Mouse (Mus musculus) stomach, embryonic 14.5 days (tissue): ENCODE measurements at regions not wholly inside any gene's neighbourhood (a gene's known extent, or its start where the extent isn't known, plus 50 kb on each side); places are given as distances from the start of the nearest gene placed in this dataset.

Source experiments
- ATAC-seq: fragments of 200-750 bp; cut with Nextera tagmentation; 2 replicates; pipeline ENCODE4 v1.8.0; 2017; ENCODE audit warnings: low read depth, moderate TSS enrichment; ENCODE audit not compliant: insufficient number of reproducible peaks, insufficient read depth, low FRiP score
- H3K27ac ChIP-seq: fragments of 300-500 bp; sonication (generic); 2 replicates; pipeline ENCODE4 v1.5.1; 2014; ENCODE audit warnings: mild to moderate bottlenecking, low read length, moderate library complexity, mixed read lengths
- H3K27me3 ChIP-seq: fragments of 300-500 bp; sonication (generic); 2 replicates; pipeline ENCODE4 v1.6.1; 2014; ENCODE audit warnings: low read length, control low read depth, mixed read lengths; ENCODE audit not compliant: control insufficient read depth, insufficient read depth
- H3K36me3 ChIP-seq: fragments of 300-500 bp; sonication (generic); 2 replicates; pipeline ENCODE4 v1.6.1; 2014; ENCODE audit warnings: mild to moderate bottlenecking, control low read depth, low read length, moderate library complexity, mixed read lengths; ENCODE audit not compliant: control insufficient read depth, insufficient read depth
- H3K4me1 ChIP-seq: fragments of 300-500 bp; sonication (generic); 2 replicates; pipeline ENCODE4 v1.6.1; 2014; ENCODE audit warnings: low read length, control low read depth, mixed read lengths; ENCODE audit not compliant: control insufficient read depth, insufficient read depth
- H3K4me2 ChIP-seq: fragments of 300-500 bp; sonication (generic); replicated peaks from 2 replicates; pipeline ENCODE4 v1.6.1; 2014; ENCODE audit warnings: low read depth, low read length, control low read depth
- H3K4me3 ChIP-seq: fragments of 300-500 bp; sonication (generic); 2 replicates; pipeline ENCODE4 v1.5.1; 2014; ENCODE audit warnings: low read depth, low read length, control low read depth
- H3K9ac ChIP-seq: fragments of 300-500 bp; sonication (generic); replicated peaks from 2 replicates; pipeline ENCODE4 v1.6.1; 2014; ENCODE audit warnings: low read depth, mild to moderate bottlenecking, control low read depth, low read length, moderate library complexity, mixed read lengths
- H3K9me3 ChIP-seq: fragments of 300-500 bp; sonication (generic); 2 replicates; pipeline ENCODE4 v1.6.1; 2016; ENCODE audit warnings: low read depth, low read length, control low read depth; ENCODE audit not compliant: control insufficient read depth
- WGBS: fragments of 180-500 bp; shearing (Covaris S2); extraction: QIAGEN DNeasy Blood & Tissue Kit; methylation state at CpG from one replicate; pipeline ENCODE4 v1.1.7; 2014; 5-methylcytosine and 5-hydroxymethylcytosine counted together

GRCm38 (mm10) chr15:102802265-102802813 lies 80.4 kb upstream of the Calcoco1 start:
- no peaks in the 10 kb centered on the region for H3K36me3 ChIP-seq
- no peak overlapping the region for H3K4me2 ChIP-seq
- no peaks in the 10 kb centered on the region for H3K4me1 ChIP-seq
- no peak overlapping the region for H3K4me3 ChIP-seq
- no peak overlapping the region for H3K27ac ChIP-seq
- no peaks in the 10 kb centered on the region for H3K27me3 ChIP-seq
- no peak for ATAC-seq
- H3K9me3 ChIP-seq, result no peaks in the 10 kb centered on the region
- 61% methylated on average over 8 of the region's 8 CpGs for WGBS
- no peak overlapping the region for H3K9ac ChIP-seq

GRCm38 (mm10) chr15:102807353-102807752 lies 85.4 kb upstream of the Calcoco1 start:
- Histone ChIP-seq H3K9me3 (no peaks in the 10 kb centered on the region), H3K36me3 (no peaks in the 10 kb centered on the region), H3K4me3 (no peak overlapping the region), H3K27me3 (no peaks in the 10 kb centered on the region), H3K9ac (no peak overlapping the region), H3K4me2 (no peak overlapping the region), H3K27ac (no peak overlapping the region), H3K4me1 (no peaks in the 10 kb centered on the region)
- 65% methylated on average over 3 of the region's 3 CpGs for WGBS
- ATAC-seq, result no peak

- Histone ChIP-seq H3K9ac (no peak overlapping the region), H3K4me3 (no peak overlapping the region), H3K9me3 (no peaks in the 10 kb centered on the region), H3K36me3 (no peaks in the 10 kb centered on the region), H3K4me1 (no peaks in the 10 kb centered on the region), H3K27ac (no peak overlapping the region), H3K27me3 (no peaks in the 10 kb centered on the region), H3K4me2 (no peak overlapping the region)
- no peak for ATAC-seq
- 75% methylated on average over 12 of the region's 12 CpGs for WGBS
Measured at GRCm38 (mm10) chr15:102819181-102819580, 97.2 kb upstream of the Calcoco1 start.

- Histone ChIP-seq H3K4me3 (no peak overlapping the region), H3K9ac (no peak overlapping the region), H3K27me3 (no peaks in the 10 kb centered on the region), H3K27ac (no peak overlapping the region), H3K4me1 (no peaks in the 10 kb centered on the region), H3K36me3 (no peaks in the 10 kb centered on the region), H3K9me3 (no peaks in the 10 kb centered on the region), H3K4me2 (no peak overlapping the region)
- no peak for ATAC-seq
- 83% methylated on average over 5 of the region's 5 CpGs for WGBS
Measured at GRCm38 (mm10) chr15:102839688-102840087, 81.2 kb upstream of the Hoxc13 start.

- WGBS, result 74% methylated on average over 6 of the region's 6 CpGs
Measured at GRCm38 (mm10) chr15:102862374-102862773, 58.5 kb upstream of the Hoxc13 start.

GRCm38 (mm10) chr15:102866788-102867187 lies 54.1 kb upstream of the Hoxc13 start:
- ATAC-seq, result no peak
- no peak overlapping the region for H3K4me3 ChIP-seq
- H3K4me1 ChIP-seq, result no peaks in the 10 kb centered on the region
- no peaks in the 10 kb centered on the region for H3K9me3 ChIP-seq
- H3K4me2 ChIP-seq, result no peak overlapping the region
- WGBS, result 79% methylated on average over 3 of the region's 3 CpGs
- H3K27ac ChIP-seq, result no peak overlapping the region
- H3K36me3 ChIP-seq, result no peaks in the 10 kb centered on the region
- H3K27me3 ChIP-seq, result no peaks in the 10 kb centered on the region
- no peak overlapping the region for H3K9ac ChIP-seq

More at GRCm38 (mm10) chr15:102862374-102862773, 58.5 kb upstream of the Hoxc13 start:
- no peak overlapping the region for H3K4me2 ChIP-seq
- no peak overlapping the region for H3K9ac ChIP-seq
- no peaks in the 10 kb centered on the region for H3K4me1 ChIP-seq
- no peak overlapping the region for H3K27ac ChIP-seq
- no peak for ATAC-seq
- H3K36me3 ChIP-seq, result no peaks in the 10 kb centered on the region
- H3K9me3 ChIP-seq, result no peaks in the 10 kb centered on the region
- H3K27me3 ChIP-seq, result no peaks in the 10 kb centered on the region
- no peak overlapping the region for H3K4me3 ChIP-seq
